Mouse (Mus musculus) embryonic fibroblast, embryonic 13.5 days (primary cell): ENCODE measurements around the gene Mrpl20. TPM values are rescaled to one million over a fixed set of nuclear protein-coding genes. Genes with fewer than 3 reads are reported as not detected.
A peak's percentile ranks its signal among the peaks of the same experiment; 100 is the strongest.

ENCODE experiments used
- H3K27ac ChIP-seq: 2 replicates; pipeline ENCODE4 v1.5.1; 2012; ENCODE audit warnings: low read length, control low read depth, inconsistent platforms; ENCODE audit not compliant: insufficient read depth
- H3K4me1 ChIP-seq: 2 replicates; pipeline ENCODE4 v1.6.1; 2011; ENCODE audit warnings: low read length; ENCODE audit not compliant: control insufficient read depth, insufficient read depth
- H3K4me3 ChIP-seq: 2 replicates; pipeline ENCODE4 v1.5.1; 2011; ENCODE audit warnings: mild to moderate bottlenecking, control low read depth, low read length; ENCODE audit not compliant: insufficient read depth
- CTCF ChIP-seq: IDR thresholded peaks from 2 replicates; pipeline ENCODE4 v1.5.1; 2011; ENCODE audit warnings: mild to moderate bottlenecking, control low read depth, low read length, moderate library complexity, borderline replicate concordance; ENCODE audit not compliant: insufficient read depth
- POLR2A ChIP-seq: IDR thresholded peaks from 2 replicates; pipeline ENCODE4 v1.6.1; 2011; ENCODE audit warnings: low read depth, mild to moderate bottlenecking, control low read depth, low read length, moderate library complexity
- polyA plus RNA-seq: library from polyadenylated mRNA; stranded (reverse); fragments of >200 nt; gene quantifications from 2 replicates; pipeline ENCODE4 v1.2.4, GENCODE M21; 2011; ENCODE audit warnings: low read depth; ENCODE audit not compliant: missing spikeins, insufficient read length

The Mrpl20 gene
- polyA plus RNA-seq, 1 experiment, result 129 TPM

GRCm38 (mm10) chr4:155793730-155794129 lies 8.9 kb upstream of the Mrpl20 start:
- no peak overlapping the region for H3K27ac ChIP-seq
- H3K4me3 ChIP-seq, result no peak overlapping the region
- TF ChIP-seq CTCF (no peak), POLR2A (no peak)
- H3K4me1 ChIP-seq, result no peaks in the 10 kb centered on the region

DNA sequence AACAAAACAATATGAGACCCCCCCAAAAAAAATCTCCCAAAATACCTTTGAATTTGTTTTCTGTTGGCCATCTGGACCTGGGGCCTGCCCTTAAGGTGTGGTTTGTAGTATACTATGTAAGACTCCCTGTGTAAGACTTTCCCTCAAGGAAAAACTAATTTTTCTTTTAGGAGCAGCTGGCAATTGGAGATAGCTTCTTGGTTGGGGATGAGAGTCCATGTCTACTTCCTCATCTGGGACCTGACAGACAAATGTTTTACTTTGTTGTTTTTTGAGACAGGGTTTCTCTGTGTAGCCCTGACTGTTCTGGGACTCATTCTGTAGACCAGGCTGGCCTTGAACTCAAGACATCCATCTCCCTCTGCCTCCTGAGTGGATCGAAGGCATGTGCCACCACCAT lies 603 bp upstream of the Mrpl20 start:
- Histone ChIP-seq H3K4me1 (no peaks in the 10 kb centered on the region; the same call in 1 of the 2 replicates), H3K4me3 (no peak overlapping the region), H3K27ac (no peak overlapping the region)
- TF ChIP-seq CTCF (no peak), POLR2A (no peak)

DNA sequence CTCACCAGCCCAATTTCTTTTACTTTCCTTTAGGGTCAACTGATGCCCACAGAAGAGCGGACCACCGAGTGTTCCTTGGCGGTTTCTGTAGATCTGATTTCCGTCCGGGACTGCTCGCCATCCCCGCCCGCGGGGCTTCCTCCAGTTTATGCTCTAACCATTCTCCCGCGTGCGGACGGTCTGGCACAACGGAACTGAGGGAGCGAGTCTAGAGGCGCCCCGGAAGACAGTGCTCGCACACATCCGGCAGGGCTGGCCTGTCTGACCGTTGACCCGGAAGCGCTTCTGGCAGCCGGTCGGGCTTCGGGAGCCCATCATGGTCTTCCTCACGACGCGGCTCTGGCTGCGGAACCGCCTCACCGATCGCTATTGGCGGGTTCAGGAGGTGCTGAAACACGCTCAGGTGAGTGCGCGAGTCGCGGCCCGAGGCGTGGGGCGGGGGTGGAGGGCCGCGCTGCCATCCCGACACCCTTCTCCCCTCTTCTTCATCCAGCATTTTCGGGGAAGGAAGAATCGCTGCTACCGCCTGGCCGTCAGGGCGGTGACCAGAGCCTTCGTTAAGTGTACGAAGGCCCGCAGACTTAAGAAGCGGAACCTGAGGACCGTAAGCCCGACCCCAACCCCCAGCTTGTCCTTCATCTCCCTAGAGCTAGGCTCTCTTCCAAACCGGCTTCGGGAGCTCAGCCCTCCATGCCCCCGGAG lies 813 bp downstream of the Mrpl20 start:
- Histone ChIP-seq H3K4me3 (peak overlapping the region; percentile 93), H3K4me1 (no peaks in the 10 kb centered on the region; the same call in 1 of the 2 replicates), H3K27ac (no peak overlapping the region)
- TF ChIP-seq POLR2A, result peak; percentile 76
- TF ChIP-seq CTCF, result no peak

DNA sequence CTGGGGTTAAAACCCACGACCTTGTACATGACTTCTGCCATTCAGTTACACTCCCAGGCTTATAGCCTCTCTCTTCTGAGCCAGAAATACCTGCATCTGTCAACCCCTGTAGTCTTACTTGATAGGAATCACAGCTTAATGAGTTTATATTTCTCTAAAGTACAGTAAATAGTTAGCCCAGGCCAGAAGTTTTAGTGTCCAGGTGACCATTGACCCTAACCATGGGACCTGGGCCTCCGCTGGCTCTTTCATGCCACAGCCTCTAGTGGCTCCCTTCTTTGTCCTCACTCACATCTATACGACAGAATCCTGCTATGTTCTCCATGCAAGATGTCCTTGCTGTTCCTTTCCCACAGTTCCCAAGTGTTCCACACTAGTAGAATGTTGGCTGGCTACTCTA lies 5.2 kb downstream of the Mrpl20 start:
- H3K4me3 ChIP-seq, result no peak overlapping the region
- no peak for TF ChIP-seq POLR2A
- no peak for TF ChIP-seq CTCF
- no peaks in the 10 kb centered on the region; the same call in 1 of the 2 replicates for H3K4me1 ChIP-seq
- no peak overlapping the region for H3K27ac ChIP-seq

GRCm38 (mm10) chr4:155811929-155812664 lies 9.4 kb downstream of the Mrpl20 start, which contains the start of gene Ccnl2:
Gene Ccnl2, plus strand, starts transcription at chr4:155812489.
- peak; percentile 61 for TF ChIP-seq POLR2A
- TF ChIP-seq CTCF, result no peak
- peak within 1 kb of the TSS; percentile 78 for H3K27ac ChIP-seq
- peaks cover 4% of the 10 kb centered on the region; the same call in 1 of the 2 replicates for H3K4me1 ChIP-seq
- H3K4me3 ChIP-seq, result peak within 1 kb of the TSS; percentile 71

DNA sequence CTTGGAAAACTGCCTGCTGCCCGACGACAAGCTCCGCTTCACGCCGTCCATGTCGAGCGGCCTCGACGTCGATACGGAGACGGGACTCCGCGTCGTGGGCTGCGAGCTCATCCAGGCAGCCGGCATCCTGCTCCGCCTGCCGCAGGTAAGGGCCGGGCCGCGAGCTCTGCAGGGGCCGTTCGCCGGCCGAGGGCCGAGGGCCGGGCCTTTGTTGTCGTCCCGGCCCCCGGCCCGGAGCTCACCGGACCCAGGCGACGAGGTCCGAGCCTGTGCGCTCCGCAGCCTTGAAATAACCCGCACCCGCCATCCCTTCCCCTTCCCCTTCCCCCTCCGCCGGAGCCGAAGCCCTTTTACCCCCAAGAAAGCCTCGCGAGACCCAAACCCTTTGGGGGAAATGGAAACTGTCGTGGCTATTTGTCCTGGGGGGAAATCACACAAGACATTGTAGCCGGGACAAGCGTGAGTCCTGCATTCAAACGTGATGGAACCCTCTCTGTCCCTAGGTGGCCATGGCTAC lies 10.0 kb downstream of the Mrpl20 start:
- H3K27ac ChIP-seq, result peak overlapping the region; percentile 29
- peaks cover 4% of the 10 kb centered on the region; the same call in 1 of the 2 replicates for H3K4me1 ChIP-seq
- TF ChIP-seq CTCF, result no peak
- TF ChIP-seq POLR2A, result no peak
- peak overlapping the region; percentile 71 for H3K4me3 ChIP-seq

- no peak overlapping the region for H3K27ac ChIP-seq
- TF ChIP-seq CTCF (no peak), POLR2A (no peak)
These were observed 14.9 kb downstream of the Mrpl20 start for GRCm38 (mm10) chr4:155817533-155817932.

DNA sequence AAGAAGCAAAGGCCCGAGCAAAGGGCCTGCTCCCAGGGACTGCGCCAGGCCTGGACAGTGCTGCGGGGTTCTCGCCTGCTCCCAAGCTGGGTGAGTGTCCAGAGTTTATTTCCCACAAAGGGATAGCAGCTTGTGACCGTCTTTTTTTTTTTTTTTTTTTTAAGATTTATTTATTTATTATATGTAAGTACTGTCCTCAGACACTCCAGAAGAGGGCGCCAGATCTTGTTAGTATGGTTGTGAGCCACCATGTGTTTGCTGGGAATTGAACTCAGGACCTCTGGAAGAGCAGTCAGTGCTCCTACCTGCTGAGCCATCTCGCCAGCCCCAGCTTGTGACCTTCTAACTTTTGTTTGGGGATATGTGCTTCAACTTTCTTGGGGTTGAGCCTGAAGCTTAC lies 18.3 kb downstream of the Mrpl20 start:
- no peaks in the 10 kb centered on the region for H3K4me1 ChIP-seq
- no peak overlapping the region for H3K4me3 ChIP-seq
- H3K27ac ChIP-seq, result no peak overlapping the region
- no peak for TF ChIP-seq POLR2A
- no peak for TF ChIP-seq CTCF

More at GRCm38 (mm10) chr4:155817533-155817932, 14.9 kb downstream of the Mrpl20 start:
- Histone ChIP-seq H3K4me1 (peaks cover 4% of the 10 kb centered on the region; the same call in 1 of the 2 replicates), H3K4me3 (no peak overlapping the region)

GRCm38 (mm10) chr4:155823443-155823842 lies 20.8 kb downstream of the Mrpl20 start:
- no peak overlapping the region for H3K27ac ChIP-seq
- no peaks in the 10 kb centered on the region for H3K4me1 ChIP-seq
- TF ChIP-seq POLR2A (no peak), CTCF (no peak)
- H3K4me3 ChIP-seq, result no peak overlapping the region

DNA sequence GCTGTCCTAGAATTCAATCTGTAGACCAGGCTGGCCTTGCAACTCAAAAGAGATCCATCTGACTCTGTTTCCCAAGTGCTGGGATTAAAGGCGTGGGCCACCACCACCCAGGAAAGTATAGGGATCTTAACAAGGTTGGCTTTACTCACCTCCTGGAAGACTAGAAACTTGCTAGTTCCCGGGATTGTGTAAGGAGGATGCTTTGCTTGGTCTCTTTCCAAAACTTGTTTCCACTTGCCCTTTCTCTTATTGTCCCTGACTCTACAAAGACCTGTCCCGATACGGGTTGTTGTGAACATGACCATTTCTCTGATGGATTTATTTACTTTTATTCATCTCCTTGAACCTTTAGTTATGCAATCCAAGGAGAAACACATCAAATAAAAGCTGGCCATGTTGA lies 27.2 kb downstream of the Mrpl20 start:
- peaks cover 10% of the 10 kb centered on the region for H3K4me1 ChIP-seq
- H3K4me3 ChIP-seq, result no peak overlapping the region
- TF ChIP-seq POLR2A (no peak), CTCF (no peak)
- no peak overlapping the region for H3K27ac ChIP-seq
